Mouse (Mus musculus) CH12.LX (cell line): Measurements from ENCODE around the gene Bicd2. TPM values are rescaled to one million over a fixed set of nuclear protein-coding genes. Genes with fewer than 3 reads are reported as not detected.

Source experiments
- polyA plus RNA-seq: library from polyadenylated mRNA; unstranded; fragments of >175 nt; gene quantifications from 2 replicates; pipeline ENCODE4 v1.2.1, GENCODE M21; 2012; ENCODE audit warnings: low read depth; ENCODE audit not compliant: insufficient read length
- total RNA-seq, 2 experiments: library from RNA; depleted of rRNA; stranded (reverse); fragments of 300-350 nt in 1 of 2; fragments of >200 nt in 1 of 2; gene quantifications; 2 replicates each; pipeline ENCODE4 v1.2.3; 2012 to 2014

The Bicd2 gene
- total and polyA plus RNA-seq, 3 experiments = 16.9 to 26.5 (median 21.0) TPM

Other genes starting within 250 kb of the Bicd2 start
- gene Wnk2, start 193.6 kb upstream of the Bicd2 start, total RNA-seq (2012; rRNA removed) = 0.04 TPM in 1 of 2 replicates, not detected in the other
- gene Wnk2, start 193.6 kb upstream of the Bicd2 start, total RNA-seq (2014; rRNA removed) = not detected in 2 replicates
- gene Wnk2, start 193.6 kb upstream of the Bicd2 start, polyA plus RNA-seq = not detected in 2 replicates
- gene Ninj1, start 154.1 kb upstream of the Bicd2 start, total RNA-seq (2012; rRNA removed) = 12.7 and 14.2 TPM in 2 replicates
- gene Ninj1, start 154.1 kb upstream of the Bicd2 start, total RNA-seq (2014; rRNA removed) = 18.8 and 21.2 TPM in 2 replicates
- 24.9 and 25.2 TPM in 2 replicates for gene Ninj1, start 154.1 kb upstream of the Bicd2 start, polyA plus RNA-seq
- gene Card19, start 125.5 kb upstream of the Bicd2 start, total RNA-seq (2012; rRNA removed) = 4.9 and 5.2 TPM in 2 replicates
- 3.8 and 3.9 TPM in 2 replicates for gene Card19, start 125.5 kb upstream of the Bicd2 start, total RNA-seq (2014; rRNA removed)
- gene Card19, start 125.5 kb upstream of the Bicd2 start, polyA plus RNA-seq = 5.7 and 9.3 TPM in 2 replicates
- gene Susd3, start 92.9 kb upstream of the Bicd2 start, total RNA-seq (2012; rRNA removed) = 7.7 and 12.0 TPM in 2 replicates
- gene Susd3, start 92.9 kb upstream of the Bicd2 start, total RNA-seq (2014; rRNA removed) = 19.0 and 24.2 TPM in 2 replicates
- gene Susd3, start 92.9 kb upstream of the Bicd2 start, polyA plus RNA-seq = 6.0 and 8.2 TPM in 2 replicates
- 13.6 and 16.1 TPM in 2 replicates for gene Fgd3, start 21.3 kb upstream of the Bicd2 start, total RNA-seq (2012; rRNA removed)
- 8.7 and 9.5 TPM in 2 replicates for gene Fgd3, start 21.3 kb upstream of the Bicd2 start, total RNA-seq (2014; rRNA removed)
- 14.5 and 15.9 TPM in 2 replicates for gene Fgd3, start 21.3 kb upstream of the Bicd2 start, polyA plus RNA-seq
- gene Ippk, start 79.7 kb downstream of the Bicd2 start, total RNA-seq (2012; rRNA removed) = 8.7 and 11.4 TPM in 2 replicates
- 21.5 and 23.6 TPM in 2 replicates for gene Ippk, start 79.7 kb downstream of the Bicd2 start, total RNA-seq (2014; rRNA removed)
- gene Ippk, start 79.7 kb downstream of the Bicd2 start, polyA plus RNA-seq = 9.0 and 10.3 TPM in 2 replicates
- gene Tes3-ps, start 151.7 kb downstream of the Bicd2 start, total RNA-seq (2012; rRNA removed) = 0.25 TPM in 2 replicates
- 2.3 and 2.5 TPM in 2 replicates for gene Tes3-ps, start 151.7 kb downstream of the Bicd2 start, total RNA-seq (2014; rRNA removed)
- gene Tes3-ps, start 151.7 kb downstream of the Bicd2 start, polyA plus RNA-seq = 1.6 and 1.7 TPM in 2 replicates
- under 0.01 and 0.04 TPM in 2 replicates for gene Ecm2, start 163.2 kb downstream of the Bicd2 start, total RNA-seq (2012; rRNA removed)
- not detected in 2 replicates for gene Ecm2, start 163.2 kb downstream of the Bicd2 start, total RNA-seq (2014; rRNA removed)
- gene Ecm2, start 163.2 kb downstream of the Bicd2 start, polyA plus RNA-seq = 0.08 and 0.14 TPM in 2 replicates
- not detected in 2 replicates for gene Aspn, start 202.9 kb downstream of the Bicd2 start, total RNA-seq (2012; rRNA removed)
- not detected in 2 replicates for gene Aspn, start 202.9 kb downstream of the Bicd2 start, total RNA-seq (2014; rRNA removed)
- 0.23 and 0.27 TPM in 2 replicates for gene Aspn, start 202.9 kb downstream of the Bicd2 start, polyA plus RNA-seq
- gene Omd, start 240.9 kb downstream of the Bicd2 start, total RNA-seq (2012; rRNA removed) = not detected in 2 replicates
- not detected in 2 replicates for gene Omd, start 240.9 kb downstream of the Bicd2 start, total RNA-seq (2014; rRNA removed)
- 0.25 and 0.37 TPM in 2 replicates for gene Omd, start 240.9 kb downstream of the Bicd2 start, polyA plus RNA-seq